Mouse (Mus musculus) myocyte (in vitro differentiated cells): ENCODE measurements around the gene Mcur1.

Source experiments
- CEBPB ChIP-seq: IDR thresholded peaks from 2 replicates; pipeline ENCODE4 v1.6.1; 2011; ENCODE audit warnings: mild to moderate bottlenecking, moderate library complexity; ENCODE audit not compliant: poor library complexity, insufficient read depth, severe bottlenecking
- E2F4 ChIP-seq: IDR thresholded peaks from one replicate; pipeline ENCODE4 v1.6.1; 2011; ENCODE audit warnings: mild to moderate bottlenecking, control low read depth, moderate library complexity; ENCODE audit not compliant: insufficient read depth
- MAX ChIP-seq: IDR thresholded peaks from one replicate; pipeline ENCODE4 v1.6.1; 2011; ENCODE audit warnings: low read depth, mild to moderate bottlenecking, control low read depth
- MYOD1 ChIP-seq, 3 experiments: IDR thresholded peaks; one replicate each; pipeline ENCODE4 v1.6.1; 2011; ENCODE audit warnings: control low read depth in 2 of 3, low read depth in 2 of 3, mild to moderate bottlenecking in 2 of 3, moderate library complexity in 1 of 3; ENCODE audit not compliant: insufficient read length in 2 of 3, control insufficient read depth in 1 of 3
- MYOG ChIP-seq, 3 experiments: IDR thresholded peaks; one replicate each; pipeline ENCODE4 v1.6.1; 2011; ENCODE audit warnings: control low read depth in 2 of 3, low read depth in 2 of 3, mild to moderate bottlenecking in 2 of 3; ENCODE audit not compliant: insufficient read length in 2 of 3, control insufficient read depth in 1 of 3, insufficient read depth in 1 of 3
- POLR2A ChIP-seq: IDR thresholded peaks from one replicate; pipeline ENCODE4 v1.6.1; 2011; ENCODE audit warnings: low read depth, mild to moderate bottlenecking, control low read depth, moderate library complexity; ENCODE audit not compliant: insufficient read length
- POLR2AphosphoS2 ChIP-seq: IDR thresholded peaks from one replicate; pipeline ENCODE4 v1.6.1; 2011; ENCODE audit warnings: low read depth, control low read depth; ENCODE audit not compliant: insufficient read length
- REST ChIP-seq: IDR thresholded peaks from one replicate; pipeline ENCODE4 v1.6.1; 2011; ENCODE audit warnings: mild to moderate bottlenecking, control low read depth, moderate library complexity; ENCODE audit not compliant: insufficient read depth, insufficient read length
- TCF12 ChIP-seq: IDR thresholded peaks from one replicate; pipeline ENCODE4 v1.6.1; 2011; ENCODE audit warnings: mild to moderate bottlenecking, control low read depth; ENCODE audit not compliant: poor library complexity, insufficient read depth, severe bottlenecking
- TCF3 ChIP-seq: IDR thresholded peaks from one replicate; pipeline ENCODE4 v1.6.1; 2011; ENCODE audit warnings: low read depth, control low read depth; ENCODE audit not compliant: insufficient read length
- USF1 ChIP-seq: IDR thresholded peaks from one replicate; pipeline ENCODE4 v1.6.1; 2011; ENCODE audit warnings: low read depth, mild to moderate bottlenecking, control low read depth, moderate library complexity

GRCm38 (mm10) chr13:43499731-43500482, 60.1 kb downstream of the Mcur1 start:
- TF ChIP-seq E2F4, result no peak
- TF ChIP-seq TCF12, result no peak
- TF ChIP-seq USF1, result no peak
- TF ChIP-seq MAX, result no peak
- TF ChIP-seq POLR2A, result no peak
- TF ChIP-seq CEBPB, result no peak
- TF ChIP-seq MYOD1 (IDR thresholded peaks at IDR 0.05; ENCODE audit: control insufficient read depth in 1 of 3, insufficient read length in 2 of 3, low read depth in 2 of 3), result no peak
- no peak for TF ChIP-seq TCF3
- TF ChIP-seq MYOG (IDR thresholded peaks at IDR 0.05; ENCODE audit: control insufficient read depth in 1 of 3, insufficient read depth in 1 of 3, insufficient read length in 2 of 3, low read depth in 2 of 3), result no peak
- TF ChIP-seq POLR2AphosphoS2, result no peak
- TF ChIP-seq REST, result no peak
